Mouse (Mus musculus) lung, adult 2 months (tissue): ENCODE results near the gene Zfp81.

ENCODE experiments used
- CTCF ChIP-seq: fragments of 200-500 bp; IDR thresholded peaks from 2 replicates; pipeline ENCODE4 v1.5.1; 2011; ENCODE audit warnings: mild to moderate bottlenecking, low read length, control low read depth; ENCODE audit not compliant: insufficient read depth
- POLR2A ChIP-seq: fragments of 200-500 bp; IDR thresholded peaks from 2 replicates; pipeline ENCODE4 v1.6.1; 2011; ENCODE audit warnings: low read depth, mild to moderate bottlenecking, control low read depth, low read length, borderline replicate concordance; ENCODE audit errors: extremely low read depth

DNA sequence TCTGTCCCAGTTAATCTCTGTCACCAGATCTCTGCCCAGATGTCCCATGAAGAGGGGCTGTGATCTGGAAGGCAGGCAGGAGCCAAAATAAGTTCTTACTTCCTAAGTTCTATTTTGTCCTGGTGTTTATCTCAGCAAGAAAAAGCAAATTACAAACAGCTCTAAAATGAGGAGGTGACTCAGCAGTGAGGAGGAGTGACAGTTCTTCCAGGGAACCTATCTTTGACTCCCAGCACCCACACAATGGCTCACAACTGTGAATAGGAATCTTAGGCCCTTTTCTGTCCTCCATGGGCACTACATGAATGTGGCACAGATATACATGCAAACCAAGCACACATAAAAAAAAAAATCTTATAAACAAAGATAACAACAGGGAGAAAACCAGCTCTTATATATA lies 27.0 kb upstream of the Zfp81 start:
- TF ChIP-seq CTCF (no peak), POLR2A (no peak)
